Mouse (Mus musculus) Muller cell, postnatal 12 days (primary cell): ENCODE data around the gene Nhsl1.
A peak's percentile ranks its signal among the peaks of the same experiment; 100 is the strongest.

Source experiments
- DNase-seq: peaks from one replicate; pipeline ENCODE4 v3.0.0-alpha.2; 2015; ENCODE audit errors: inconsistent ontology term

Gene Nhsl1

GRCm38 (mm10) chr10:18400089-18400644, 81.4 kb downstream of the Nhsl1 start:
- no peak for DNase-seq

GRCm38 (mm10) chr10:18400998-18401397, 82.2 kb downstream of the Nhsl1 start:
- no peak for DNase-seq

- DNase-seq: no peak
These were observed 85.2 kb downstream of the Nhsl1 start for GRCm38 (mm10) chr10:18403992-18404391.

GRCm38 (mm10) chr10:18404679-18405078, 85.9 kb downstream of the Nhsl1 start:
- DNase-seq: no peak

GRCm38 (mm10) chr10:18407062-18407830, 88.5 kb downstream of the Nhsl1 start:
- peak; percentile 81 for DNase-seq

- DNase-seq: no peak
These were observed 89.3 kb downstream of the Nhsl1 start for GRCm38 (mm10) chr10:18408128-18408527.

GRCm38 (mm10) chr10:18408635-18409034, 89.8 kb downstream of the Nhsl1 start:
- DNase-seq: no peak

- no peak for DNase-seq
These were observed 90.3 kb downstream of the Nhsl1 start for GRCm38 (mm10) chr10:18409068-18409467.

GRCm38 (mm10) chr10:18411266-18411665, 92.5 kb downstream of the Nhsl1 start:
- no peak for DNase-seq

- DNase-seq: no peak
These were observed 97.2 kb downstream of the Nhsl1 start for GRCm38 (mm10) chr10:18415946-18416345.

- no peak for DNase-seq
These were observed 99.4 kb downstream of the Nhsl1 start for GRCm38 (mm10) chr10:18418160-18418559.

- no peak for DNase-seq
These were observed 100.7 kb downstream of the Nhsl1 start for GRCm38 (mm10) chr10:18419508-18419907.

GRCm38 (mm10) chr10:18420259-18421000, 101.6 kb downstream of the Nhsl1 start:
- no peak for DNase-seq

- DNase-seq: no peak
These were observed 104.2 kb downstream of the Nhsl1 start for GRCm38 (mm10) chr10:18422968-18423367.

GRCm38 (mm10) chr10:18423557-18423956, 104.8 kb downstream of the Nhsl1 start:
- no peak for DNase-seq

- DNase-seq: no peak
These were observed 109.1 kb downstream of the Nhsl1 start for GRCm38 (mm10) chr10:18427866-18428265.

GRCm38 (mm10) chr10:18429533-18429932, 110.7 kb downstream of the Nhsl1 start:
- DNase-seq: no peak

- no peak for DNase-seq
These were observed 111.4 kb downstream of the Nhsl1 start for GRCm38 (mm10) chr10:18430141-18430540.

- peak; percentile 77 for DNase-seq
These were observed 112.2 kb downstream of the Nhsl1 start for GRCm38 (mm10) chr10:18430973-18431372.

- DNase-seq: peak; percentile 36
These were observed 112.8 kb downstream of the Nhsl1 start for GRCm38 (mm10) chr10:18431546-18431945.

- DNase-seq: no peak
These were observed 116.7 kb downstream of the Nhsl1 start for GRCm38 (mm10) chr10:18435454-18435853.

- DNase-seq: peak; percentile 50
These were observed 117.2 kb downstream of the Nhsl1 start for GRCm38 (mm10) chr10:18435938-18436337.

GRCm38 (mm10) chr10:18437584-18437983, 118.8 kb downstream of the Nhsl1 start:
- peak; percentile 22 for DNase-seq
